Comparison of ENCODE assay signal across 18 mouse cellular contexts in the genomic region with DNA sequence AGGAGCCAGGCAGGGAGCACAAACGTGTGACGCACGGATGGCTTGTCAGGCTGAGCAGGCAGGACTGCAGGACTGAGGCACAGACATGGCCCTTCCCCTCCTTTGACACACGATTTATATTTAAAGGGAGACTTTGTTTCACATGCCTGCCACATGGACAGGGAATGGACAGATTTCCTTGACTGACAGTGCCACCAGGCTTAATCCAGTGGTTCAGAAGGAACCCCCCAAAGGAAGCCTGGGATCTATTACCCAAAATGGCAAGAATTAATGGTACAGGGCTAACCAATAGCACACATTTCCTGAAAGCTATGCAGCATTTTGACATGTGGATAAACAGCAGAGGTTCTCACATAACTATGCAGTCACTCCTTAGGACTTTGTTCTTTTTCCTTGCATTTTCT.
A peak's percentile ranks its signal among the peaks of the same experiment; 100 is the strongest.
DNase-seq lines count a peak whose midpoint lies in the region; ATAC-seq and TF ChIP-seq lines count a peak whose summit lies in the region.
"Had no signal": no experiment of that assay in that cellular context is flagged by ENCODE, and none has a peak within 500 bp of the region (broad histone marks: within the 10 kb centered on the region; RNA-seq: fewer than 3 reads in every experiment).

No protein-coding gene starts in this region.

- no peak for DNase-seq in lung, embryonic 14.5 days
- no peak for DNase-seq in lung, postnatal 14 days
- peak; percentile 37 for DNase-seq in embryo, embryonic 11 days
- DNase-seq in left cerebral cortex, adult 8-10 months (ENCODE audit: low spot score in 2 of 2) = no peak
- DNase-seq: cerebellum, postnatal 25 days; gastrocnemius, postnatal 25 days; heart, postnatal 10 days; lung, adult 2 months; right cerebral cortex, postnatal 14 days had no signal

- 16% methylated on average over 4 of the region's 4 CpGs for WGBS in lung, embryonic 14.5 days
- 16% methylated on average over 4 of the region's 4 CpGs for WGBS in embryonic facial prominence, embryonic 13.5 days
- 12% methylated on average over 4 of the region's 4 CpGs for WGBS in midbrain, embryonic 13.5 days

- peak; percentile 73 for ATAC-seq in lung, embryonic 14.5 days (ENCODE audit: insufficient read depth)
- 0 out of 2 replicates have a peak, but pooled peaks have one; percentile 26 for ATAC-seq in embryonic facial prominence, embryonic 13.5 days (ENCODE audit: insufficient number of reproducible peaks, insufficient read depth, low FRiP score, low TSS enrichment, low read depth)
- ATAC-seq in midbrain, embryonic 13.5 days = peak; percentile 50; the same call in 1 of the 2 replicates
- no peak for ATAC-seq in inflammation-experienced regulatory T-cells, adult 6 months
- ATAC-seq: intestine, embryonic 15.5 days had no signal

- TF ChIP-seq CTCF in lung, embryonic 14.5 days (IDR thresholded peaks at IDR 0.05; ENCODE audit: low read depth) = no peak

- H3K4me2 ChIP-seq in lung, embryonic 14.5 days = no peak overlapping the region
- H3K4me2 ChIP-seq in embryonic facial prominence, embryonic 13.5 days = no peak overlapping the region
- no peak overlapping the region for H3K4me2 ChIP-seq in midbrain, embryonic 13.5 days (replicated peaks)
- H3K4me2 ChIP-seq: forebrain, embryonic 12.5 days; hindbrain, embryonic 12.5 days; intestine, embryonic 15.5 days; liver, embryonic 11.5 days; neural tube, embryonic 12.5 days had no signal

- H3K27me3 ChIP-seq in lung, embryonic 14.5 days (ENCODE audit: insufficient read depth, low read length) = no peaks in the 10 kb centered on the region
- H3K27me3 ChIP-seq in embryonic facial prominence, embryonic 13.5 days = no peaks in the 10 kb centered on the region
- no peaks in the 10 kb centered on the region for H3K27me3 ChIP-seq in midbrain, embryonic 13.5 days
- H3K27me3 ChIP-seq: hindbrain, embryonic 12.5 days; intestine, embryonic 15.5 days; neural tube, embryonic 12.5 days had no signal

- H3K9me3 ChIP-seq in lung, embryonic 14.5 days (ENCODE audit: low read depth, low read length) = no peaks in the 10 kb centered on the region
- H3K9me3 ChIP-seq in embryonic facial prominence, embryonic 13.5 days = no peaks in the 10 kb centered on the region
- H3K9me3 ChIP-seq in midbrain, embryonic 13.5 days = no peaks in the 10 kb centered on the region
- H3K9me3 ChIP-seq: forebrain, embryonic 12.5 days; heart, embryonic 10.5 days; hindbrain, embryonic 12.5 days; intestine, embryonic 15.5 days; neural tube, embryonic 12.5 days had no signal

- no peaks in the 10 kb centered on the region for H3K4me1 ChIP-seq in lung, embryonic 14.5 days (ENCODE audit: insufficient read depth)
- peaks cover 14% of the 10 kb centered on the region for H3K4me1 ChIP-seq in embryonic facial prominence, embryonic 13.5 days
- H3K4me1 ChIP-seq in midbrain, embryonic 13.5 days (replicated peaks) = peaks cover 11% of the 10 kb centered on the region
- H3K4me1 ChIP-seq: hindbrain, embryonic 12.5 days; intestine, embryonic 15.5 days; neural tube, embryonic 12.5 days had no signal

- no peak overlapping the region for H3K27ac ChIP-seq in lung, embryonic 14.5 days (ENCODE audit: low read depth)
- no peak overlapping the region for H3K27ac ChIP-seq in embryonic facial prominence, embryonic 13.5 days
- no peak overlapping the region for H3K27ac ChIP-seq in midbrain, embryonic 13.5 days
- H3K27ac ChIP-seq: forebrain, embryonic 12.5 days; heart, embryonic 10.5 days; hindbrain, embryonic 12.5 days; intestine, embryonic 15.5 days; neural tube, embryonic 12.5 days had no signal

- no peak overlapping the region for H3K4me3 ChIP-seq in lung, embryonic 14.5 days (ENCODE audit: low read depth, low read length)
- H3K4me3 ChIP-seq in embryonic facial prominence, embryonic 13.5 days = no peak overlapping the region
- no peak overlapping the region for H3K4me3 ChIP-seq in midbrain, embryonic 13.5 days (replicated peaks)
- H3K4me3 ChIP-seq: forebrain, embryonic 12.5 days; heart, embryonic 10.5 days; hindbrain, embryonic 12.5 days; intestine, embryonic 15.5 days; neural tube, embryonic 12.5 days had no signal

- H3K9ac ChIP-seq in lung, embryonic 14.5 days = no peak overlapping the region
- no peak overlapping the region for H3K9ac ChIP-seq in embryonic facial prominence, embryonic 13.5 days
- H3K9ac ChIP-seq in midbrain, embryonic 13.5 days (replicated peaks) = no peak overlapping the region
- H3K9ac ChIP-seq: forebrain, embryonic 12.5 days; hindbrain, embryonic 12.5 days; intestine, embryonic 15.5 days; neural tube, embryonic 12.5 days had no signal

- H3K36me3 ChIP-seq in lung, embryonic 14.5 days (ENCODE audit: insufficient read depth) = no peaks in the 10 kb centered on the region
- no peaks in the 10 kb centered on the region for H3K36me3 ChIP-seq in embryonic facial prominence, embryonic 13.5 days
- H3K36me3 ChIP-seq in midbrain, embryonic 13.5 days = no peaks in the 10 kb centered on the region
- H3K36me3 ChIP-seq: forebrain, embryonic 12.5 days; heart, embryonic 10.5 days; hindbrain, embryonic 12.5 days; intestine, embryonic 15.5 days; neural tube, embryonic 12.5 days had no signal
